Mouse (Mus musculus) thymus, adult 2 months (tissue): ENCODE measurements at regions not wholly inside any gene's neighbourhood (a gene's known extent, or its start where the extent isn't known, plus 50 kb on each side); places are given as distances from the start of the nearest gene placed in this dataset.

Experiments
- DNase-seq: peaks from one replicate; pipeline ENCODE4 v3.0.0; 2021
- H3K27ac ChIP-seq: fragments of 200-500 bp; 2 replicates; pipeline ENCODE4 v1.5.1; 2012; ENCODE audit warnings: low read length, control low read depth; ENCODE audit not compliant: control insufficient read depth, insufficient read depth
- H3K27me3 ChIP-seq: fragments of 200-500 bp; 2 replicates; pipeline ENCODE4 v1.6.1; 2012; ENCODE audit warnings: mild to moderate bottlenecking, low read length, moderate library complexity, mixed read lengths; ENCODE audit not compliant: control insufficient read depth, insufficient read depth
- H3K36me3 ChIP-seq: fragments of 200-500 bp; 2 replicates; pipeline ENCODE4 v1.6.1; 2012; ENCODE audit warnings: mild to moderate bottlenecking, low read length, moderate library complexity; ENCODE audit not compliant: control insufficient read depth, insufficient read depth
- H3K4me1 ChIP-seq: fragments of 200-500 bp; replicated peaks from 2 replicates; pipeline ENCODE4 v1.6.1; 2012; ENCODE audit warnings: low read length; ENCODE audit not compliant: control insufficient read depth, insufficient read depth
- H3K4me3 ChIP-seq: fragments of 200-500 bp; 2 replicates; pipeline ENCODE4 v1.5.1; 2012; ENCODE audit warnings: mild to moderate bottlenecking, low read length, control low read depth, moderate library complexity; ENCODE audit not compliant: control insufficient read depth, insufficient read depth
- CTCF ChIP-seq: fragments of 200-500 bp; IDR thresholded peaks from 2 replicates; pipeline ENCODE4 v1.5.1; 2012; ENCODE audit warnings: mild to moderate bottlenecking, control low read depth, low read length, moderate library complexity, borderline replicate concordance; ENCODE audit not compliant: control insufficient read depth, poor library complexity, insufficient read depth; ENCODE audit errors: extremely low read depth
- POLR2A ChIP-seq: fragments of 200-500 bp; IDR thresholded peaks from 2 replicates; pipeline ENCODE4 v1.6.1; 2012; ENCODE audit warnings: mild to moderate bottlenecking, low read length, control low read depth, moderate library complexity; ENCODE audit not compliant: control insufficient read depth, poor library complexity, insufficient read depth; ENCODE audit errors: extremely low read depth
- WGBS: fragments of 180-500 bp; shearing (Covaris S2); methylation state at CpG from one replicate; pipeline ENCODE4 v1.1.7; 2018; 5-methylcytosine and 5-hydroxymethylcytosine counted together

DNA sequence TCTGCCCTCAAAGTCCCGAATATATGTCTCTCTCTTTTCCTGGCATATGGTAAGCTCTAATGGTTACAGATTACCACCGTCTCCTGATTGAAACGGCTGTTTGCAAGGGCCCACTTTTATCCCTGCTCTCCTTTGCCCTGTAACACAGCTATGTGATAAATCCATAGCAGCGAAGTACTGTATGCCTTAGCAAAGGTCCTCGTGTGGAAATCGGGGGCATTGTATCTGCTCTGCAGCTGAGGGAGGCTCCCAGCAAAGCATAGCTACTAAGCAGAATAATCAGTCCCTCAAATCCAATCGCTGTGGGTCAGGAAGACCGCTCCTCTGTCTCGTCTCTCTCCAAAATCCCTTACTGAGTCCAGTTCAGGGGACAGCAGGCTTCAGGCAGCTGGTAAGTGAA lies 331.0 kb upstream of the Onecut1 start:
- Histone ChIP-seq H3K4me1 (no peaks in the 10 kb centered on the region), H3K27me3 (no peaks in the 10 kb centered on the region), H3K4me3 (no peak overlapping the region), H3K36me3 (no peaks in the 10 kb centered on the region), H3K27ac (no peak overlapping the region)
- no peak for TF ChIP-seq CTCF
- TF ChIP-seq POLR2A: no peak
- no peak for DNase-seq
- 67% methylated on average over 9 of the region's 9 CpGs for WGBS

DNA sequence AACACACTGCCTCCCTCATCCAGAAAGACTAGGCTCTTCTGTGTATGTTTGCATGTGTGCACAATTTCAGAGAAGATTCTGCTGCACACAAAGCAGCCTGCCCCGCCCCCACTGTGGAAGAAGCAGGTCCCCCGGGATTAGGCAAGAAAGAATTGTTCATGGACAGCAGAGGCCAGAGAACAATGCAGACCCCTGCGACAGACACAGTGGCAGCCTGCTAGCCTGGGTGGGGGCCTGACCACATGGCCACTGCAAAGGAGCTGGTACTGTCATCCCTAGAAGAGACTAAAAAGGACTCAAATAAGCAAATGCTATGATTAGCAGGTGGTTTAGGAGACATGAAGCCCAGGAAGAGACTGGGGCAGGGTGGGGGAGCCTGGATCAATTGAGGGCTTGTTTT lies 329.7 kb upstream of the Onecut1 start:
- H3K4me1 ChIP-seq: no peaks in the 10 kb centered on the region
- no peaks in the 10 kb centered on the region for H3K36me3 ChIP-seq
- no peak for DNase-seq
- no peaks in the 10 kb centered on the region for H3K27me3 ChIP-seq
- no peak overlapping the region for H3K4me3 ChIP-seq
- TF ChIP-seq CTCF (no peak), POLR2A (no peak)
- 57% methylated on average over 3 of the region's 3 CpGs for WGBS
- no peak overlapping the region for H3K27ac ChIP-seq

DNA sequence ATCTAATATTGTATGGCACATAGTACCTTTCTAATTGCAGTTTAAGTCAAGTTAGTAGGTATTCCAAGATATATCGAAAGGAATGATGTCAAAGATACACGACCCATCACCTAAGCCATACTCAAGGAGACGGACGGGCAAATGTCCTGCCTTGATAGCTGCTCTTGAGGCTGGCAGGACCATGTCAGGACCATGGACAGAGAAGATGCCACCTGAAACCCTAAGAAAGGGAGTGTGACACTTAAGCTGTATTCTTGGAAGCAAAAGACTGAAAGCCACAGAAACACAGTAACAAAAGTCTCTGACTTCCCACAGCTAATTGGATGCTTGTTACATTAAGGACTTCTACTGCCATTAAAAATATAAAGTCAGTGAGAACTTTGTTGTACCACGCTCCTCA lies 326.7 kb upstream of the Onecut1 start:
- no peaks in the 10 kb centered on the region for H3K4me1 ChIP-seq
- DNase-seq: no peak
- H3K27ac ChIP-seq: no peak overlapping the region
- no peak overlapping the region for H3K4me3 ChIP-seq
- H3K27me3 ChIP-seq: no peaks in the 10 kb centered on the region
- H3K36me3 ChIP-seq: no peaks in the 10 kb centered on the region
- WGBS: 73% methylated on average over 5 of the region's 5 CpGs
- no peak for TF ChIP-seq POLR2A
- no peak for TF ChIP-seq CTCF

DNA sequence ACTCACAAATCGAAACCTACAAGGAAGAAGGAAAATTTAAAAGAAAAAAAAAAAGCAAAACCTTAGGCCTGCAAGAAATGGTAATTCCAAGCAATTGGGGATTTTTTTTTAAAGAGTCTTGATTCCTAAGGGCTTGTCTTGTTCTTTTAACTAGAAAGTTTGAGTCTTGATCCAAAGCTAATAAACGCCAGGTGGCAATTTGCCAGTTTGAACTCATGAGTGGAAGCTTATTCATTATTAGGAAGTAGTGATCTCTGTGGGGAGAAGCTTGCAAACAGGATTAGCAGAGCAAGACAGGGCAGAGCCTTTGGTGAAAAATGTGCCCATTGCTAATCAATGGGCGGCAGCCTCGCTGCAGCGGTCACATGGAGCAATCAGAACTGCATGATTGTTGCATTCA lies 305.6 kb upstream of the Onecut1 start:
- H3K27me3 ChIP-seq: no peaks in the 10 kb centered on the region
- no peak for DNase-seq
- H3K36me3 ChIP-seq: no peaks in the 10 kb centered on the region
- H3K4me1 ChIP-seq: no peaks in the 10 kb centered on the region
- WGBS: 95% methylated on average over 5 of the region's 5 CpGs
- no peak for TF ChIP-seq POLR2A
- no peak overlapping the region for H3K27ac ChIP-seq
- no peak overlapping the region for H3K4me3 ChIP-seq

DNA sequence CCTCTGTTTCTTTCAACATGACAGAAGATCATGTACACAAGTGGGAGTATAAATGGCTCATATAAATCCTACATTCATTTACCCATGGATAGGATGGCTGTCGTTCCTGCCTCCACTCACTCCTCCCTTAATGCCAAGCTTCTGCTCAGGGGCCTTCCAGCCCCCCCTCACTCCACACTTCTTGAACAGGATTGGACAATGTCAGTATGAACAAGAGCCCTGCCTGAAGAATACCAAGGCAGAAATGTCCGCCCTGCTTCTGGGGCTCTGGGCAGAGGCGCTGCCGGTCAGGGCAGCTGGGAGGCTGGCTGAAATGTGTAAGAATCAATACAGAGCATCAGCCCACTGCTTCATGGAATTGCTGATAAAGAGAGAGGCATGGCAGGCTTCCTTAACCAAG lies 269.0 kb upstream of the Onecut1 start:
- 95% methylated on average over 4 of the region's 4 CpGs for WGBS
- no peaks in the 10 kb centered on the region for H3K36me3 ChIP-seq
- no peak overlapping the region for H3K4me3 ChIP-seq
- H3K27me3 ChIP-seq: no peaks in the 10 kb centered on the region
- no peak for TF ChIP-seq POLR2A
- no peak for TF ChIP-seq CTCF
- no peak for DNase-seq
- no peak overlapping the region for H3K27ac ChIP-seq
- H3K4me1 ChIP-seq: no peaks in the 10 kb centered on the region

DNA sequence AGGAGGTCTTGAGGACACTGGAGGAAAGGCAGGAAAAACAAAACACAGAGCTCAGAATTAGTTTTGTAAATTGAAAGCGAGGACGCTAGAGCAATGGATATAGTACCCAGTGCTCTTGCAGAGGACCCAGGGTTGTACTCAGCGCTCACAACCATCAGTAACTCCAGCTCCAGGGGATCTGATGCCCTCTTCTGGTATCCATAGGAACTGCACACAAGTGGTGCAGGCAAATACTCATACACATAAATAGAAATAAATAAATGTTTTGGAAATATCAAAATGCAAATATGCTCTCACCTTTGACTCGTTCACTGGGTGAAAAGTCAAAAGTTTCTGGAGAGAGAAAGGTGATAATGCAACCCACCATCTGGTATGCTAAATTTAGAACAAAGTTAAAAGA lies 267.8 kb upstream of the Onecut1 start:
- Histone ChIP-seq H3K4me3 (no peak overlapping the region), H3K27ac (no peak overlapping the region), H3K36me3 (no peaks in the 10 kb centered on the region), H3K27me3 (no peaks in the 10 kb centered on the region), H3K4me1 (no peaks in the 10 kb centered on the region)
- WGBS: 91% methylated on average over 4 of the region's 4 CpGs
- no peak for TF ChIP-seq POLR2A
- no peak for TF ChIP-seq CTCF
- no peak for DNase-seq

DNA sequence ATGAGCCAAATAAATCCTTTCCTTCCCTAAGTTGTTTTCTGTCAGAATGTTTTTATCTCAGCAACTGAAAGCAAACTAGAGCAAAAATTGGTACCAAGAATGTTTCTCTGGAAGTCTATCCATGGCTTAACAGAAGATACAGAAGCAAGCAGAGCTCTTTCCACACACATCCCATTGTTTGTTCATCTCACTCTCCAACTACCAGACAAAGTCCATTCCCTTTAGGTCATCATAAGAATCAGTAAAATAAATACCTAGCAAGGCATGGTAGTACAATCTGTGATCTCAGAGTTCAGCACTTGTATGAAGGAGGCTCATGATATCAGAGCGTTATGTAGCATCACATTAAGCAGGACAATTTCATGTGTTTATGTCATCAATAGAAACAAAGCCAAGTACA lies 257.3 kb upstream of the Onecut1 start:
- Histone ChIP-seq H3K36me3 (no peaks in the 10 kb centered on the region), H3K27me3 (no peaks in the 10 kb centered on the region), H3K4me1 (no peaks in the 10 kb centered on the region), H3K27ac (no peak overlapping the region), H3K4me3 (no peak overlapping the region)
- no peak for TF ChIP-seq POLR2A
- no peak for TF ChIP-seq CTCF
- WGBS: 98% methylated on average over 1 of the region's 1 CpGs
- no peak for DNase-seq
